Comparison of ENCODE assay signal across 8 mouse cellular contexts in genomic region chr2:146512581-146512920, GRCm38 (mm10). TPM values are rescaled to one million over a fixed set of nuclear protein-coding genes. Genes with fewer than 3 reads are reported as not detected.
DNase-seq lines count a peak whose midpoint lies in the region; ATAC-seq lines count a peak whose summit lies in the region.

No protein-coding gene starts in this region.

- DNase-seq in cerebellum, postnatal 36 days: peak; percentile 7 to 33
- DNase-seq in heart, postnatal 10 days: peak; percentile 44 to 46
- DNase-seq in neural tube, embryonic 11.5 days (ENCODE audit: low spot score): no peak
- no peak for DNase-seq in left cerebral cortex, postnatal 4 days

- whole genome bisulfite sequencing in limb, embryonic 15.5 days: 81% methylated on average over 2 of the region's 2 CpGs
- WGBS in neural tube, embryonic 11.5 days: 77% methylated on average over 2 of the region's 2 CpGs

- ATAC-seq in erythroblast, adult 5-6 weeks (replicated peaks; ENCODE audit: low FRiP score, poor library complexity, severe bottlenecking): no peak
- no peak for ATAC-seq in limb, embryonic 15.5 days (ENCODE audit: insufficient number of reproducible peaks, low FRiP score, low TSS enrichment, low read depth)
- peak; percentile 1; the same call in 1 of the 2 replicates for ATAC-seq in neural tube, embryonic 11.5 days (ENCODE audit: insufficient read depth, low FRiP score, low TSS enrichment)
- ATAC-seq in inflammation-experienced regulatory T-cells, adult 6 months: no peak

- no peak overlapping the region for H3K9ac ChIP-seq in limb, embryonic 15.5 days
- no peak overlapping the region for H3K9ac ChIP-seq in neural tube, embryonic 11.5 days (ENCODE audit: low read length)

- peaks cover 22% of the 10 kb centered on the region for H3K4me1 ChIP-seq in erythroblast, embryonic 14.5 days (ENCODE audit: control insufficient read depth)
- peaks cover 8% of the 10 kb centered on the region for H3K4me1 ChIP-seq in limb, embryonic 15.5 days
- no peaks in the 10 kb centered on the region for H3K4me1 ChIP-seq in neural tube, embryonic 11.5 days (ENCODE audit: control insufficient read depth, insufficient read depth, low read length)

- no peaks in the 10 kb centered on the region for H3K36me3 ChIP-seq in erythroblast, embryonic 14.5 days (ENCODE audit: control insufficient read depth)
- H3K36me3 ChIP-seq in limb, embryonic 15.5 days: no peaks in the 10 kb centered on the region
- no peaks in the 10 kb centered on the region for H3K36me3 ChIP-seq in neural tube, embryonic 11.5 days (ENCODE audit: control insufficient read depth, insufficient read depth, low read length)

- no peaks in the 10 kb centered on the region for H3K27me3 ChIP-seq in erythroblast, embryonic 14.5 days (ENCODE audit: control insufficient read depth)
- H3K27me3 ChIP-seq in limb, embryonic 15.5 days: no peaks in the 10 kb centered on the region
- no peaks in the 10 kb centered on the region for H3K27me3 ChIP-seq in neural tube, embryonic 11.5 days (ENCODE audit: control insufficient read depth, insufficient read depth, low read length)

- no peak overlapping the region for H3K27ac ChIP-seq in limb, embryonic 15.5 days
- no peak overlapping the region for H3K27ac ChIP-seq in neural tube, embryonic 11.5 days (ENCODE audit: low read depth, low read length)

- intact Hi-C loops in heart, postnatal 10 days (cut with DNase I): no loop called here
- intact Hi-C loops in left cerebral cortex, postnatal 4 days (cut with DNase I): no loop called here

- peak overlapping the region; percentile 91 for H3K4me2 ChIP-seq in limb, embryonic 15.5 days
- peak overlapping the region; percentile 24; the same call in 1 of the 2 replicates for H3K4me2 ChIP-seq in neural tube, embryonic 11.5 days (ENCODE audit: low read depth)

- no peaks in the 10 kb centered on the region for H3K9me3 ChIP-seq in erythroblast, embryonic 14.5 days (ENCODE audit: control insufficient read depth, low read length)
- H3K9me3 ChIP-seq in limb, embryonic 15.5 days: no peaks in the 10 kb centered on the region
- H3K9me3 ChIP-seq in neural tube, embryonic 11.5 days (ENCODE audit: control insufficient read depth, low read length): no peaks in the 10 kb centered on the region

- H3K4me3 ChIP-seq in erythroblast, embryonic 14.5 days (replicated peaks): peak overlapping the region; percentile 92
- H3K4me3 ChIP-seq in limb, embryonic 15.5 days: peak overlapping the region; percentile 83
- no peak overlapping the region for H3K4me3 ChIP-seq in neural tube, embryonic 11.5 days (ENCODE audit: low read depth, low read length)

RNA-seq across cellular contexts. Expression of gene Ralgapa2, which starts 0.4 kb away (rescaled TPM):
- polyA plus RNA-seq in erythroblast, embryonic 14.5 days (2012): 0.01 and 0.13 TPM in 2 replicates
- 10.2 and 10.7 TPM in 2 replicates for total RNA-seq in erythroblast, adult 5-6 weeks (2015; ENCODE audit: low replicate concordance)
- 22.8 and 30.2 TPM in 2 replicates for total RNA-seq in erythroblast, adult 5-6 weeks (2017; ENCODE audit: low replicate concordance)
- total RNA-seq in heart, postnatal 10 days (2021): 10 to 100 TPM; 32.1 to 32.7 TPM
- 3.9 and 4.0 TPM in 2 replicates for polyA plus RNA-seq in limb, embryonic 15.5 days (2015; fragmentation: Nextera tagmentation; extraction: Ambion mirVana)
- 8.1 and 8.6 TPM in 2 replicates for polyA plus RNA-seq in neural tube, embryonic 11.5 days (2014; fragmentation: Nextera tagmentation; extraction: Ambion mirVana)
- 10 to 100 TPM; 42.1 to 42.5 TPM for total RNA-seq in left cerebral cortex, postnatal 4 days (2021)
- polyA plus RNA-seq in inflammation-experienced regulatory T-cells, adult 6 months (2017; shearing (Covaris generic)): 10 to 100 TPM in 2 of 3 experiments, 1 to 10 TPM in 1; 7.4 to 13.3 (median 11.4) TPM

Comparison
In these comparisons a context has a peak if more than half of its experiments do, and no peak if none do; other contexts are left out.
1. DNase-seq: peak in cerebellum, postnatal 36 days (2 of 2) and heart, postnatal 10 days (2 of 2); none in neural tube, embryonic 11.5 days (single experiment) and left cerebral cortex, postnatal 4 days (single experiment).